ENCODE assay signal across 10 mouse cellular contexts in genomic region chr11:87883493-87883892, GRCm38 (mm10). TPM values are rescaled to one million over a fixed set of nuclear protein-coding genes. Genes with fewer than 3 reads are reported as not detected.
A peak's percentile ranks its signal among the peaks of the same experiment; 100 is the strongest.
DNase-seq lines count a peak whose midpoint lies in the region; ATAC-seq and TF ChIP-seq lines count a peak whose summit lies in the region.
"Had no signal": no experiment of that assay in that cellular context is flagged by ENCODE, and none has a peak within 500 bp of the region (broad histone marks: within the 10 kb centered on the region; RNA-seq: fewer than 3 reads in every experiment).

No protein-coding gene starts in this region.

- no peak for TF ChIP-seq POLR2A in heart, adult 2 months (IDR thresholded peaks at IDR 0.05; ENCODE audit: insufficient read depth, low read depth, low read length)

- intact Hi-C loops in heart, adult 2 months (cut with DNase I): no loop called here

- TF ChIP-seq CTCF in heart, adult 2 months (IDR thresholded peaks at IDR 0.05): peak; percentile 68
- TF ChIP-seq CTCF in midbrain, postnatal 0 days (IDR thresholded peaks at IDR 0.05): peak; percentile 73

- H3K27me3 ChIP-seq in heart, adult 2 months (ENCODE audit: control insufficient read depth, insufficient read depth, low read length): no peaks in the 10 kb centered on the region; the same call in 1 of the 2 replicates
- H3K27me3 ChIP-seq in midbrain, postnatal 0 days (ENCODE audit: insufficient read depth, low read length): no peaks in the 10 kb centered on the region
- 0 out of 2 replicates have a peak, but pooled peaks cover 6% of the 10 kb centered on the region for H3K27me3 ChIP-seq in midbrain, embryonic 13.5 days
- no peaks in the 10 kb centered on the region for H3K27me3 ChIP-seq in splenic B cell, adult 2 months (ENCODE audit: control insufficient read depth, insufficient read depth, low read length, poor library complexity, severe bottlenecking)

- TF ChIP-seq EP300 in heart, adult 2 months (IDR thresholded peaks at IDR 0.05; ENCODE audit: insufficient read depth, low read depth, low read length): no peak

- no peak overlapping the region for H3K27ac ChIP-seq in heart, adult 2 months
- H3K27ac ChIP-seq in midbrain, postnatal 0 days (ENCODE audit: low read depth, low read length): no peak overlapping the region
- H3K27ac ChIP-seq in midbrain, embryonic 13.5 days: no peak overlapping the region

- no peaks in the 10 kb centered on the region for H3K36me3 ChIP-seq in heart, adult 2 months (ENCODE audit: control insufficient read depth, insufficient read depth, low read length)
- H3K36me3 ChIP-seq in midbrain, postnatal 0 days (ENCODE audit: insufficient read depth, low read length): no peaks in the 10 kb centered on the region
- no peaks in the 10 kb centered on the region for H3K36me3 ChIP-seq in midbrain, embryonic 13.5 days
- no peaks in the 10 kb centered on the region for H3K36me3 ChIP-seq in splenic B cell, adult 2 months (ENCODE audit: control insufficient read depth, insufficient read depth, low read length, poor library complexity, severe bottlenecking)

- no peak for ATAC-seq in midbrain, postnatal 0 days (ENCODE audit: low FRiP score)
- ATAC-seq in midbrain, embryonic 13.5 days: no peak
- ATAC-seq in megakaryocyte-erythroid progenitor cell, adult 5-6 weeks (replicated peaks; ENCODE audit: low FRiP score, low TSS enrichment, poor library complexity, severe bottlenecking): no peak

- no peak overlapping the region for H3K9ac ChIP-seq in heart, adult 2 months (ENCODE audit: low read depth, low read length)
- H3K9ac ChIP-seq in midbrain, postnatal 0 days (replicated peaks; ENCODE audit: low read length, poor library complexity, severe bottlenecking): no peak overlapping the region
- H3K9ac ChIP-seq in midbrain, embryonic 13.5 days (replicated peaks): no peak overlapping the region

- no peaks in the 10 kb centered on the region for H3K9me3 ChIP-seq in midbrain, postnatal 0 days (ENCODE audit: low read length)
- H3K9me3 ChIP-seq in midbrain, embryonic 13.5 days: no peaks in the 10 kb centered on the region

- 37% methylated on average over 5 of the region's 5 CpGs for WGBS in heart, adult 2 months
- 39% methylated on average over 5 of the region's 5 CpGs for WGBS in midbrain, postnatal 0 days
- 40% methylated on average over 5 of the region's 5 CpGs for WGBS in midbrain, embryonic 13.5 days

- H3K79me2 ChIP-seq in heart, adult 2 months (replicated peaks; ENCODE audit: control insufficient read depth, insufficient read depth, low read length): no peaks in the 10 kb centered on the region

- no peak overlapping the region for H3K4me2 ChIP-seq in midbrain, postnatal 0 days (ENCODE audit: low read depth, low read length, poor library complexity, severe bottlenecking)
- H3K4me2 ChIP-seq in midbrain, embryonic 13.5 days (replicated peaks): no peak overlapping the region

- no peak overlapping the region for H3K4me3 ChIP-seq in heart, adult 2 months
- no peak overlapping the region for H3K4me3 ChIP-seq in midbrain, postnatal 0 days (ENCODE audit: low read depth, low read length)
- no peak overlapping the region for H3K4me3 ChIP-seq in midbrain, embryonic 13.5 days (replicated peaks)

- DNase-seq in heart, adult 2 months: no peak
- no peak for DNase-seq in heart, adult 18-20 months
- DNase-seq in midbrain, postnatal 0 days (ENCODE audit: low spot score): peak; percentile 27
- peak; percentile 13 for DNase-seq in embryo, embryonic 10 days (ENCODE audit: low spot score)
- DNase-seq in splenic B cell, adult 2 months (ENCODE audit: low read depth, low spot score): peak; percentile 43
- no peak for DNase-seq in right cerebral cortex, postnatal 36 days (ENCODE audit: low spot score in 2 of 2)

- no peaks in the 10 kb centered on the region for H3K4me1 ChIP-seq in heart, adult 2 months (ENCODE audit: control insufficient read depth, insufficient read depth, low read length)
- H3K4me1 ChIP-seq in midbrain, postnatal 0 days (ENCODE audit: insufficient read depth, low read length): no peaks in the 10 kb centered on the region
- no peaks in the 10 kb centered on the region for H3K4me1 ChIP-seq in midbrain, embryonic 13.5 days (replicated peaks)

RNA-seq across cellular contexts. Expression of gene Epx, which starts 8.2 kb away (rescaled TPM):
- total RNA-seq in heart, adult 2 months (2021): not detected
- polyA plus RNA-seq in heart, adult 2 months (2012; rRNA removed): not detected in 2 replicates
- not detected for total RNA-seq in heart, adult 18-20 months (2021)
- 0.94 and 1.4 TPM in 2 replicates for total RNA-seq in midbrain, postnatal 0 days (2014; rRNA removed)
- polyA plus RNA-seq in midbrain, postnatal 0 days (2015; fragmentation: Nextera tagmentation; extraction: Ambion mirVana): 1.2 and 1.7 TPM in 2 replicates
- 0.10 and 0.16 TPM in 2 replicates for polyA plus RNA-seq in midbrain, embryonic 13.5 days (2015; fragmentation: Nextera tagmentation; extraction: Ambion mirVana)
- total RNA-seq in megakaryocyte-erythroid progenitor cell, adult 5-6 weeks (2014; fragmentation: Nextera tagmentation): not detected in 2 replicates
- total RNA-seq in megakaryocyte-erythroid progenitor cell, adult 5-6 weeks (2017): 3.9 TPM in 1 of 2 replicates, not detected in the other
- polyA plus RNA-seq: embryonic facial prominence, embryonic 14.5 days had no signal

RNA-seq across cellular contexts. Expression of gene Olfr462, which starts 8.6 kb away (rescaled TPM):
- not detected for total RNA-seq in heart, adult 2 months (2021)
- not detected in 2 replicates for polyA plus RNA-seq in heart, adult 2 months (2012; rRNA removed)
- not detected for total RNA-seq in heart, adult 18-20 months (2021)
- not detected in 2 replicates for total RNA-seq in midbrain, postnatal 0 days (2014; rRNA removed)
- not detected in 2 replicates for polyA plus RNA-seq in midbrain, postnatal 0 days (2015; fragmentation: Nextera tagmentation; extraction: Ambion mirVana)
- polyA plus RNA-seq in midbrain, embryonic 13.5 days (2015; fragmentation: Nextera tagmentation; extraction: Ambion mirVana): not detected in 2 replicates
- total RNA-seq in megakaryocyte-erythroid progenitor cell, adult 5-6 weeks (2014; fragmentation: Nextera tagmentation): not detected in 2 replicates
- total RNA-seq in megakaryocyte-erythroid progenitor cell, adult 5-6 weeks (2017): not detected in 2 replicates
- total RNA-seq: layer of hippocampus, postnatal 25 days had no signal
- polyA plus RNA-seq: embryonic facial prominence, embryonic 14.5 days had no signal

RNA-seq across cellular contexts. Expression of gene Olfr463, which starts 13.7 kb away (rescaled TPM):
- not detected for total RNA-seq in heart, adult 2 months (2021)
- polyA plus RNA-seq in heart, adult 2 months (2012; rRNA removed): not detected in 2 replicates
- not detected for total RNA-seq in heart, adult 18-20 months (2021)
- total RNA-seq in midbrain, postnatal 0 days (2014; rRNA removed): not detected in 2 replicates
- polyA plus RNA-seq in midbrain, postnatal 0 days (2015; fragmentation: Nextera tagmentation; extraction: Ambion mirVana): 0.09 TPM in 1 of 2 replicates, not detected in the other
- polyA plus RNA-seq in midbrain, embryonic 13.5 days (2015; fragmentation: Nextera tagmentation; extraction: Ambion mirVana): not detected in 2 replicates
- not detected in 2 replicates for total RNA-seq in megakaryocyte-erythroid progenitor cell, adult 5-6 weeks (2014; fragmentation: Nextera tagmentation)
- total RNA-seq in megakaryocyte-erythroid progenitor cell, adult 5-6 weeks (2017): not detected in 2 replicates
- total RNA-seq: layer of hippocampus, postnatal 25 days had no signal
- polyA plus RNA-seq: embryonic facial prominence, embryonic 14.5 days had no signal

RNA-seq across cellular contexts. Expression of gene Mks1, which starts 30.5 kb away (rescaled TPM):
- total RNA-seq in heart, adult 2 months (2021): 1 to 10 TPM; 2.2 to 2.9 TPM
- polyA plus RNA-seq in heart, adult 2 months (2012; rRNA removed): 4.6 and 5.4 TPM in 2 replicates
- total RNA-seq in heart, adult 18-20 months (2021): 1 to 10 TPM; 2.2 to 3.8 TPM
- 9.1 and 16.0 TPM in 2 replicates for total RNA-seq in midbrain, postnatal 0 days (2014; rRNA removed)
- 8.5 and 10.5 TPM in 2 replicates for polyA plus RNA-seq in midbrain, postnatal 0 days (2015; fragmentation: Nextera tagmentation; extraction: Ambion mirVana)
- 12.4 and 15.8 TPM in 2 replicates for polyA plus RNA-seq in midbrain, embryonic 13.5 days (2015; fragmentation: Nextera tagmentation; extraction: Ambion mirVana)
- total RNA-seq in megakaryocyte-erythroid progenitor cell, adult 5-6 weeks (2014; fragmentation: Nextera tagmentation): 4.3 and 6.8 TPM in 2 replicates
- 2.4 and 8.4 TPM in 2 replicates for total RNA-seq in megakaryocyte-erythroid progenitor cell, adult 5-6 weeks (2017)

RNA-seq across cellular contexts. Expression of gene Olfr464, which starts 37.3 kb away (rescaled TPM):
- total RNA-seq in heart, adult 2 months (2021): not detected
- not detected in 2 replicates for polyA plus RNA-seq in heart, adult 2 months (2012; rRNA removed)
- not detected for total RNA-seq in heart, adult 18-20 months (2021)
- 0.22 and 0.24 TPM in 2 replicates for total RNA-seq in midbrain, postnatal 0 days (2014; rRNA removed)
- polyA plus RNA-seq in midbrain, postnatal 0 days (2015; fragmentation: Nextera tagmentation; extraction: Ambion mirVana): not detected in 2 replicates
- not detected in 2 replicates for polyA plus RNA-seq in midbrain, embryonic 13.5 days (2015; fragmentation: Nextera tagmentation; extraction: Ambion mirVana)
- not detected in 2 replicates for total RNA-seq in megakaryocyte-erythroid progenitor cell, adult 5-6 weeks (2014; fragmentation: Nextera tagmentation)
- total RNA-seq in megakaryocyte-erythroid progenitor cell, adult 5-6 weeks (2017): not detected in 2 replicates
- total RNA-seq: layer of hippocampus, postnatal 25 days had no signal

Comparison
In these comparisons a context has a peak if more than half of its experiments do, and no peak if none do; other contexts are left out.
1. DNase-seq: peak in midbrain, postnatal 0 days (single experiment), embryo, embryonic 10 days (single experiment) and splenic B cell, adult 2 months (single experiment); none in heart, adult 2 months (0 of 2), heart, adult 18-20 months (0 of 2) and right cerebral cortex, postnatal 36 days (0 of 2).